Mouse (Mus musculus): ENCODE measurements around the gene Coro2a. TPM values are rescaled to one million over a fixed set of nuclear protein-coding genes. Genes with fewer than 3 reads are reported as not detected.
"Not testable (repeated sequence)": the region's sequence is repeated elsewhere in the genome, so short reads cannot be mapped to it uniquely, and the experiment has no call there.

Gene Coro2a
- total RNA-seq (2021) (1 to 10 TPM; 2.2 to 2.8 TPM), polyA plus RNA-seq (2012; rRNA removed) (8.7 and 12.4 TPM in 2 replicates)
- long read RNA-seq, full-length matches to known transcripts = 1 of 2 reads
- long read RNA-seq, partial matches to known transcripts = 0 of 2 reads
- long read RNA-seq, other reads (novel, unspliced or antisense) = 1 of 2 reads

- peak; percentile 90 for DNase-seq
These were observed at the start of gene Coro2a for GRCm38 (mm10) chr4:46601844-46602423. Gene Coro2a, minus strand, starts transcription at chr4:46602202.

DNA sequence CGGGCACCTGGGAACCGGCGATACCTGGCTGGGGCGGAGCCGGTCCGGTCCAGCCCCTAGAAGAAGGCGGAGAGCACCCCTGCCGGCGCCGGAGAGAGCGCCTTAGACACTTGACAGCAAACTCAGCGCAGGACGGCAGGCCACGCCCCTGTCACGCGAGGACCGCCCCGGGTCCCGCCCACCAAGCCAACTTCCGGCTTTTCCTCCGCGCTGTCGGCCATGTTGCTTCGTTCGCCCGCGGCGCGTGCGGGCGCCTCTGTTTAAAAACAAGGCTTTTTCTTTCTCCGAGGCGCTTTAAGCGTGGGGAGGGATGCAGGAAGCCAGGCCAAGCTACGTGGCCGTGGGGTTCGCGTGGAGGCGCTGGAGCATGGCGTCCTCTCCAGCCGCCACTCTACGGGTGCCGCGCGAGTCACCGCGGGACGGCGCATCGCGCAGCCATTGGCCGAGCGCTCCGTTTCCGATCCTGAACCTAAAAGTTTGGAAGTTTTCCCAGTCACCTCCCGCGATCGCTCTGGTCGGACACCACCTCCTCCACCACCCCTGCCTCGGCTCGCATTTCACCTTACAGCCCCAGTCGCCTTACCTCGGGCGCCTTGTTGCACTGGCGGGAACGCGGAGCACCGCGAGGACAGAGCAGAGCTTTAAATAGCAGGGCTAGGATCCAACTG, 48.2 kb upstream of the Coro2a start, which contains the start of gene Tbc1d2:
TSS of gene Tbc1d2 (minus strand) at position 124 of the 668 bp plus-strand sequence.
- peak; percentile 97 for DNase-seq

DNA sequence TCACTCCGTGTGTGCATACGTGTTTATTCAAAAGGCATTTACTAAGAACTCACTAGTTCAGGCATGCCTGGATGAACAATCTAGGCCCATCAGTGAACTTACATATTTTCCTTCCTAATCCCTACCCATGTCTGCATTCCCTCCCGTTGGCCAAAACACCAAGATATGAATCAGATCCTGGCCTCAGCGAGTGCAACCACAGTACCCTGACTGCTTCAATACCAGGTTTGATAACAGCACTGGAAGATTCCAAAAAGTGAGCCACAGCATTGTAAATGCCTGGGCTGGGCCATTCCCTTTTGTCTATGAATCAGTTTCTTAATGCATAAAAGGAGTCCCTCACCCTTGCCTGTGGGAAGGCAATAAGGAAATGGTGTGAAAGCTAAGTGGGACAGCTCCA, 47.2 kb upstream of the Coro2a start:
- no peak for DNase-seq

- no peak for DNase-seq
These were observed 41.7 kb upstream of the Coro2a start for GRCm38 (mm10) chr4:46643676-46644112.

- peak; percentile 33 for DNase-seq
These were observed 41.1 kb upstream of the Coro2a start for GRCm38 (mm10) chr4:46642924-46643675.

- DNase-seq = no peak
These were observed 39.3 kb upstream of the Coro2a start for GRCm38 (mm10) chr4:46641283-46641682.

- DNase-seq = peak; percentile 70
These were observed 37.9 kb upstream of the Coro2a start for GRCm38 (mm10) chr4:46639866-46640265.

DNA sequence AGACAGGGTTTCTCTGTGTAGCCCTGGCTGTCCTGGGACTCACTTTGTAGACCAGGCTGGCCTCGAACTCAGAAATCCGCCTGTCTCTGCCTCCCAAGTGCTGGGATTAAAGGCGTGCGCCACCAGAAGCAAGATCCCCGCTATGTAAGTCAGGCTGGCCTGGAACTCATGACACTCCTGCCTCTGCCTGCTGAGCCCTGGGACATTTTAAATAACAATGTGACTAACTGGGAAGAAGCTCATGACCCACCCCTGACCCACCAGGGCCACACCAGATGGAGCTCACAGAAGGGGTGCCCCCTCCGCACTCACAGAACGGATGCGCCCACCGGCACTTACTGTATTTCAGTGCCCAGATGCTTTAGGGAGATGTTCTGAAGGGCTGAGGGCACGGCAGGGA, 35.2 kb upstream of the Coro2a start:
- DNase-seq = not testable (repeated sequence)

- no peak for DNase-seq
These were observed 33.9 kb upstream of the Coro2a start for GRCm38 (mm10) chr4:46635702-46636430.

DNA sequence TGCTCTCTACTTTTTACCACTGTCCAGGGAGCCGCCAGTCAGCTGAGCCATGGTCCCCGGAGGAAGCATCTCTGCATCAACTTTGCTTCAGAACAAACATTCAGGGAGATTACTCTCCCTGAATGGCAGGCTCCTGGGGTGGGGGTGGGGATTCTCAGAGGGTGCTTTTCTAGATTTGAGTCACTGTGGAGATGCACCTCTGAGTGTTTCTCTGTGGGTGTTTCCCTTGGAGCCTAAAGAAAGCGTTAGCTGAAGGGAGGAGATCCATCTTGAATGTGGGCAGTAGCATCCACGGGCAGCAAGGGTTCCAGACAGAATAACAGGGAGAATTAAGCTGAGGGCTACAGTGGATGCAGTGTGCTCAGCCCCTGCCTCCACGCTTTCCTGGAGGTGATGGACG, 32.9 kb upstream of the Coro2a start:
- DNase-seq = no peak

DNA sequence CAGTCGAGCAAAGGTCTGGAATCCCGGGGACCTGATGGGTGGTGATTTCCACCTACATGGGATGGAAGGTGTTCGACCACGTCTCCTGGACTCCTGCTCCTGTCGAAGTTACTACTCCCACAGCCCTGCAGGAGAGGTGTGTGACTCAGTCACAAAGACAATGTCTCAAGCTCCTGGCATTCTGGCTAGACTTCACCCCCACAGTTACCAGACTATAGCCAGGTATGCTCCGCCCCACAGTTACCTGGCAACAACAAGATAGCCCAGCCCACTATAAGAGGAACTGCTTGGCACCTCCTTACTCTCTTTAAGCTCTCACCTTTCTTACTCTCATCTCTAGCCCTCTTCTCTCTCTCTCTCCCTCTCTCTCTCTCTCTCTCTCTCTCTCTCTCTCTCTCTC, 31.6 kb upstream of the Coro2a start:
- DNase-seq = not testable (repeated sequence)

DNA sequence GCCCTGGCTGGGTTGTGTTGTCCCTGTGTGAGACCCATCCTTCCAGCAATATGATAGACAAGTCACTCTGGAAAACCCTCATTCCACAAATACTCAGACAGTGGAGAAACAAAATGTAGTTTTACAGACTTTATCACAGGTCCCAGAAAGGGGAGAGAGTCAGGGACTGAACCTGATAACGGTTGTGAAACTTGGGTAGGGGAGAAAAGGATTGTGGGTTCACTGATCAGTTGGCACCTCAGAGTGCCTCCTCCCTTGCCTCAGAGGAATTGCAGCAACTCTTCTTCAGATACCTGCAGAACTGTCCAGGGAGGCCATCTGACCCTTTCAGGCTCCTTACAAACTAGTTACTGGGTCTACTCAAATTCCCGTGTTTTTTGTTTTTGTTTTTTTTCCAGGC, 30.5 kb upstream of the Coro2a start:
- no peak for DNase-seq

DNA sequence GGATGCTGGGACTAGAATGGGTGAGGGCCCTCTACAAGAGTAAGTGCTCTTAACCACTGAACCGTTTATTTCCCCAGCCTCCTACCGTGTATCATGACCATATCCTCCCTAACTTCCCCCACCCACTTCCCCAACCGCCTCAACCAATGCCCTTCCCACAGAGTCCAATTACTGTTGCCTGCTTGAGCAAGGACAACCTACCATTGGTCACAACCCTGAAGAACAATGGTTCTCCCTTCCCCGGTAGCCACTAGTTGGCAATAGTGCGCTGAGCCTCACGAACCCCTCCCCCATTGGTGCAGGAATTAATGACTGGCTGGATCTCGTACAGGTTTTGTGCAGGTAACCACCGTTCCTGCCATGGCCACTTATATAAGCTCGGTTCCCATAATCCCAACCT, 28.4 kb upstream of the Coro2a start:
- no peak for DNase-seq

GRCm38 (mm10) chr4:46628873-46629272, 26.9 kb upstream of the Coro2a start:
- DNase-seq = no peak

GRCm38 (mm10) chr4:46628081-46628480, 26.1 kb upstream of the Coro2a start:
- no peak for DNase-seq

- no peak for DNase-seq
These were observed 23.1 kb upstream of the Coro2a start for GRCm38 (mm10) chr4:46625101-46625500.

DNA sequence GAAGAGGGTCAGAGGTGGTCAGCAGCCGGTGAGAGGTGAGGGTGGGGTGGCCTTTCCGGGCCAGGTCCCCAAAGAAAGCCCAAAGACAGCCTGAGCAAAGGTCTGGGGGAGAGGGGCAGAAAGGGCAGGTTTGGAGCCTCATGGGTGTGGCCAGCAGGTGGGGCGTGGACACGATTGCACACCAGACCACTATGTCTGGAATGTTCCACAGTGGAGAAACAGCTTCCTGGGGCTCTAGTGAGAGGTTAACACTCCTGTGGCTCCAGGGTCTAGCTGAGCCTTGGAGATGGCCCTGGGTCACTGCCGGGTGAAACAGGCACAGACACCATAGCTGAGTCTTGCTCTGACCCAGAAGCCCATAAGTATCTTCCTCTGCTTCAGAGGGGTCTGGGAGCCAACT, 21.0 kb upstream of the Coro2a start:
- DNase-seq = no peak

- no peak for DNase-seq
These were observed 18.9 kb upstream of the Coro2a start for GRCm38 (mm10) chr4:46620946-46621345.

GRCm38 (mm10) chr4:46620330-46620729, 18.3 kb upstream of the Coro2a start:
- no peak for DNase-seq

- DNase-seq = no peak
These were observed 16.3 kb upstream of the Coro2a start for GRCm38 (mm10) chr4:46618196-46618817.

GRCm38 (mm10) chr4:46617408-46617807, 15.4 kb upstream of the Coro2a start:
- DNase-seq = no peak

- no peak for DNase-seq
These were observed 12.6 kb upstream of the Coro2a start for GRCm38 (mm10) chr4:46614641-46615040.

All from adrenal gland, adult 2 months (tissue).